Mouse (Mus musculus): ENCODE data around the gene Gm21776. TPM values are rescaled to one million over a fixed set of nuclear protein-coding genes. Genes with fewer than 3 reads are reported as not detected.

Gm21776 gene
- polyA plus RNA-seq (2017; shearing (Covaris generic)), result not detected

DNA sequence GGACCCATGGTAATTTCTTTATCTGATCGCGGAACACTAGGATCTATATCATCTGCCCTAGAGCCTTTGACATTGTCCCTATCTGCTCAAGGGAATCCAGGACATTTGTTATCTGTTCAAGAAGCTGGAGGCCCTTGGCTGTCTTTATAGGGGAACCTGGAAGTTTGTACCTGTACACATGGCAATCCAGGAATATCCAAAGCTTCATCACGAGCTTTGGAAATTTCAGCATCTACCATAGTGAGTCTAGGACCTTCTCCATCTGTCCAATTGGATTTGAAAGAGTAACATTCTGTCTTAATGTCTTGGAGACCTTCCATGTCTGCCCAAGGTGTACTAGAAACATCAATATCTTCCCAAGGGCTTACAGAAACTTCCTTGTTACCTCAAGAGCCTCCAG lies at the start of gene Gm21776:
Gene Gm21776, plus strand, starts transcription at position 301 of the 400 bp plus-strand sequence.

Measured in CD4-positive, CD25-positive, alpha-beta regulatory T cell (primary cell).